Mouse (Mus musculus): ENCODE measurements at regions not wholly inside any gene's neighbourhood (a gene's known extent, or its start where the extent isn't known, plus 50 kb on each side); places are given as distances from the start of the nearest gene placed in this dataset.

- Histone ChIP-seq H3K9ac (no peak overlapping the region; the same call in 1 of the 2 replicates), H3K27me3 (no peaks in the 10 kb centered on the region), H3K27ac (no peak overlapping the region), H3K36me3 (ENCODE audit: poor library complexity, severe bottlenecking) (no peaks in the 10 kb centered on the region), H3K4me1 (peaks cover 8% of the 10 kb centered on the region; the same call in 1 of the 2 replicates), H3K4me3 (no peak overlapping the region), H3K9me3 (replicated peaks) (no peaks in the 10 kb centered on the region), H3K4me2 (no peak overlapping the region)
- ATAC-seq = no peak
- WGBS = 54% methylated on average over 7 of the region's 7 CpGs
Measured at GRCm38 (mm10) chr2:157633286-157633685, 62.2 kb upstream of the Blcap start.

GRCm38 (mm10) chr2:157635670-157636069, 64.6 kb upstream of the Blcap start:
- Histone ChIP-seq H3K9me3 (replicated peaks) (no peaks in the 10 kb centered on the region), H3K36me3 (ENCODE audit: poor library complexity, severe bottlenecking) (no peaks in the 10 kb centered on the region), H3K4me1 (peaks cover 8% of the 10 kb centered on the region; the same call in 1 of the 2 replicates), H3K9ac (no peak overlapping the region), H3K27ac (no peak overlapping the region), H3K4me3 (no peak overlapping the region), H3K27me3 (no peaks in the 10 kb centered on the region), H3K4me2 (no peak overlapping the region)
- WGBS = 9% methylated on average over 14 of the region's 14 CpGs
- ATAC-seq = peak; percentile 57; the same call in 1 of the 2 replicates

GRCm38 (mm10) chr2:157640873-157641272, 69.8 kb upstream of the Blcap start:
- WGBS = 39% methylated on average over 4 of the region's 4 CpGs
- Histone ChIP-seq H3K27me3 (no peaks in the 10 kb centered on the region), H3K27ac (no peak overlapping the region), H3K9me3 (replicated peaks) (no peaks in the 10 kb centered on the region), H3K36me3 (ENCODE audit: poor library complexity, severe bottlenecking) (no peaks in the 10 kb centered on the region), H3K9ac (no peak overlapping the region), H3K4me2 (no peak overlapping the region), H3K4me1 (peaks cover 4% of the 10 kb centered on the region; the same call in 1 of the 2 replicates), H3K4me3 (no peak overlapping the region)
- ATAC-seq = no peak

- Histone ChIP-seq H3K4me1 (0 out of 2 replicates have a peak, but pooled peaks cover 11% of the 10 kb centered on the region), H3K4me3 (no peak overlapping the region), H3K9me3 (replicated peaks) (no peaks in the 10 kb centered on the region), H3K36me3 (ENCODE audit: poor library complexity, severe bottlenecking) (no peaks in the 10 kb centered on the region), H3K9ac (no peak overlapping the region), H3K27me3 (no peaks in the 10 kb centered on the region), H3K4me2 (no peak overlapping the region), H3K27ac (no peak overlapping the region)
- ATAC-seq = no peak
- WGBS = 30% methylated on average over 20 of the region's 20 CpGs
Measured at GRCm38 (mm10) chr2:157663584-157664375, 73.4 kb upstream of the Ctnnbl1 start.

- ATAC-seq = no peak
- Histone ChIP-seq H3K4me3 (no peak overlapping the region), H3K4me1 (0 out of 2 replicates have a peak, but pooled peaks cover 8% of the 10 kb centered on the region), H3K9ac (no peak overlapping the region), H3K36me3 (ENCODE audit: poor library complexity, severe bottlenecking) (no peaks in the 10 kb centered on the region), H3K27me3 (no peaks in the 10 kb centered on the region), H3K9me3 (replicated peaks) (no peaks in the 10 kb centered on the region), H3K27ac (no peak overlapping the region), H3K4me2 (no peak overlapping the region)
- WGBS = 54% methylated on average over 6 of the region's 6 CpGs
Measured at GRCm38 (mm10) chr2:157664481-157664880, 72.7 kb upstream of the Ctnnbl1 start.

GRCm38 (mm10) chr2:157670191-157670590, 67.0 kb upstream of the Ctnnbl1 start:
- H3K9me3 ChIP-seq (replicated peaks) = no peaks in the 10 kb centered on the region
- no peak overlapping the region for H3K27ac ChIP-seq
- 89% methylated on average over 2 of the region's 2 CpGs for WGBS
- no peaks in the 10 kb centered on the region for H3K27me3 ChIP-seq
- no peaks in the 10 kb centered on the region for H3K4me1 ChIP-seq
- H3K9ac ChIP-seq = no peak overlapping the region
- H3K4me3 ChIP-seq = no peak overlapping the region
- no peaks in the 10 kb centered on the region for H3K36me3 ChIP-seq (ENCODE audit: poor library complexity, severe bottlenecking)
- no peak overlapping the region for H3K4me2 ChIP-seq
- ATAC-seq = no peak

- Histone ChIP-seq H3K4me1 (no peaks in the 10 kb centered on the region), H3K9ac (no peak overlapping the region), H3K4me2 (no peak overlapping the region), H3K36me3 (ENCODE audit: poor library complexity, severe bottlenecking) (no peaks in the 10 kb centered on the region), H3K27ac (no peak overlapping the region), H3K4me3 (no peak overlapping the region), H3K27me3 (no peaks in the 10 kb centered on the region), H3K9me3 (replicated peaks) (no peaks in the 10 kb centered on the region)
- 83% methylated on average over 19 of the region's 19 CpGs for WGBS
- ATAC-seq = no peak
Measured at GRCm38 (mm10) chr2:157674906-157675305, 62.3 kb upstream of the Ctnnbl1 start.

- Histone ChIP-seq H3K9ac (no peak overlapping the region), H3K36me3 (ENCODE audit: poor library complexity, severe bottlenecking) (no peaks in the 10 kb centered on the region), H3K27ac (no peak overlapping the region), H3K27me3 (no peaks in the 10 kb centered on the region), H3K4me3 (no peak overlapping the region), H3K9me3 (replicated peaks) (no peaks in the 10 kb centered on the region), H3K4me2 (no peak overlapping the region), H3K4me1 (no peaks in the 10 kb centered on the region)
- 63% methylated on average over 10 of the region's 10 CpGs for WGBS
- no peak for ATAC-seq
Measured at GRCm38 (mm10) chr2:157676396-157677176, 60.6 kb upstream of the Ctnnbl1 start.

GRCm38 (mm10) chr2:157677262-157677661, 59.9 kb upstream of the Ctnnbl1 start:
- H3K27me3 ChIP-seq = no peaks in the 10 kb centered on the region
- no peak overlapping the region for H3K9ac ChIP-seq
- H3K4me1 ChIP-seq = peaks cover 3% of the 10 kb centered on the region; the same call in 1 of the 2 replicates
- no peak overlapping the region for H3K27ac ChIP-seq
- H3K4me3 ChIP-seq = no peak overlapping the region
- H3K9me3 ChIP-seq (replicated peaks) = no peaks in the 10 kb centered on the region
- no peaks in the 10 kb centered on the region for H3K36me3 ChIP-seq (ENCODE audit: poor library complexity, severe bottlenecking)
- no peak for ATAC-seq
- WGBS = 83% methylated on average over 7 of the region's 7 CpGs
- no peak overlapping the region for H3K4me2 ChIP-seq

GRCm38 (mm10) chr2:157681931-157682330, 55.3 kb upstream of the Ctnnbl1 start:
- no peak overlapping the region for H3K4me3 ChIP-seq
- no peak overlapping the region for H3K4me2 ChIP-seq
- no peaks in the 10 kb centered on the region for H3K36me3 ChIP-seq (ENCODE audit: poor library complexity, severe bottlenecking)
- H3K9ac ChIP-seq = no peak overlapping the region
- H3K27ac ChIP-seq = no peak overlapping the region
- no peaks in the 10 kb centered on the region for H3K27me3 ChIP-seq
- WGBS = 75% methylated on average over 7 of the region's 7 CpGs
- no peak for ATAC-seq
- no peaks in the 10 kb centered on the region for H3K9me3 ChIP-seq (replicated peaks)
- H3K4me1 ChIP-seq = peaks cover 3% of the 10 kb centered on the region; the same call in 1 of the 2 replicates
